13 mouse cellular contexts compared by ENCODE assay signal in genomic region chr6:100581056-100581455, GRCm38 (mm10).
DNase-seq lines count a peak whose midpoint lies in the region; ATAC-seq and TF ChIP-seq lines count a peak whose summit lies in the region.
"Had no signal": no experiment of that assay in that cellular context is flagged by ENCODE, and none has a peak within 500 bp of the region (broad histone marks: within the 10 kb centered on the region; RNA-seq: fewer than 3 reads in every experiment).

No protein-coding gene starts in this region.

- peak; percentile 75 for ATAC-seq in forebrain, embryonic 15.5 days (replicated peaks)
- no peak for ATAC-seq in neural tube, embryonic 15.5 days (ENCODE audit: low FRiP score)

- H3K9ac ChIP-seq in liver, adult 2 months (ENCODE audit: low read depth, low read length): no peak overlapping the region
- no peak overlapping the region for H3K9ac ChIP-seq in forebrain, embryonic 15.5 days (replicated peaks)
- no peak overlapping the region for H3K9ac ChIP-seq in neural tube, embryonic 15.5 days (replicated peaks)
- H3K9ac ChIP-seq: heart, embryonic 13.5 days; liver, embryonic 14.5 days; stomach, embryonic 15.5 days had no signal

- H3K27ac ChIP-seq in liver, adult 2 months (replicated peaks; ENCODE audit: insufficient read depth, low read depth, low read length): no peak overlapping the region
- peak overlapping the region; percentile 57 for H3K27ac ChIP-seq in forebrain, embryonic 15.5 days (replicated peaks)
- H3K27ac ChIP-seq in neural tube, embryonic 15.5 days (replicated peaks): 0 out of 2 replicates have a peak overlapping the region, but pooled peaks have one; percentile 4
- H3K27ac ChIP-seq: heart, embryonic 13.5 days; liver, embryonic 14.5 days; stomach, embryonic 15.5 days had no signal

- no peaks in the 10 kb centered on the region for H3K79me2 ChIP-seq in liver, adult 2 months (ENCODE audit: control insufficient read depth, insufficient read depth, low read length)

- H3K27me3 ChIP-seq in liver, adult 2 months (ENCODE audit: control insufficient read depth, insufficient read depth, low read length): no peaks in the 10 kb centered on the region
- no peaks in the 10 kb centered on the region for H3K27me3 ChIP-seq in forebrain, embryonic 15.5 days
- H3K27me3 ChIP-seq in neural tube, embryonic 15.5 days (replicated peaks): no peaks in the 10 kb centered on the region
- H3K27me3 ChIP-seq: heart, embryonic 13.5 days; stomach, embryonic 15.5 days had no signal

- no peak overlapping the region for H3K4me3 ChIP-seq in liver, adult 2 months (ENCODE audit: insufficient read depth, low read depth, low read length)
- H3K4me3 ChIP-seq in forebrain, embryonic 15.5 days: no peak overlapping the region
- no peak overlapping the region for H3K4me3 ChIP-seq in neural tube, embryonic 15.5 days (replicated peaks)
- H3K4me3 ChIP-seq: heart, embryonic 13.5 days; stomach, embryonic 15.5 days had no signal

- H3K36me3 ChIP-seq in liver, adult 2 months (ENCODE audit: control insufficient read depth, insufficient read depth, low read length): no peaks in the 10 kb centered on the region
- H3K36me3 ChIP-seq in forebrain, embryonic 15.5 days: no peaks in the 10 kb centered on the region
- H3K36me3 ChIP-seq in neural tube, embryonic 15.5 days: no peaks in the 10 kb centered on the region
- H3K36me3 ChIP-seq: heart, embryonic 13.5 days; stomach, embryonic 15.5 days had no signal

- peaks cover 5% of the 10 kb centered on the region for H3K4me1 ChIP-seq in liver, adult 2 months (ENCODE audit: control insufficient read depth, insufficient read depth, low read length)
- peaks cover 21% of the 10 kb centered on the region for H3K4me1 ChIP-seq in forebrain, embryonic 15.5 days
- peaks cover 6% of the 10 kb centered on the region for H3K4me1 ChIP-seq in neural tube, embryonic 15.5 days
- H3K4me1 ChIP-seq: stomach, embryonic 15.5 days had no signal

- no peak overlapping the region for H3K4me2 ChIP-seq in forebrain, embryonic 15.5 days (replicated peaks)
- no peak overlapping the region for H3K4me2 ChIP-seq in neural tube, embryonic 15.5 days
- H3K4me2 ChIP-seq: heart, embryonic 13.5 days; stomach, embryonic 15.5 days had no signal

- TF ChIP-seq CTCF in liver, adult 2 months (IDR thresholded peaks at IDR 0.05; ENCODE audit: low read depth, low read length): no peak

- no peaks in the 10 kb centered on the region for H3K9me3 ChIP-seq in forebrain, embryonic 15.5 days
- no peaks in the 10 kb centered on the region for H3K9me3 ChIP-seq in neural tube, embryonic 15.5 days (replicated peaks)
- H3K9me3 ChIP-seq: G1E; heart, embryonic 13.5 days; stomach, embryonic 15.5 days had no signal

- no peak for TF ChIP-seq POLR2A in liver, adult 2 months (IDR thresholded peaks at IDR 0.05; ENCODE audit: extremely low read depth, insufficient read depth, low read length)

- peak; percentile 28 for DNase-seq in liver, adult 2 months (ENCODE audit: extremely low read depth, low read depth, low spot score)
- DNase-seq in liver: no peak
- peak; percentile 36 for DNase-seq in T-cell, adult 2 months (ENCODE audit: low spot score)
- DNase-seq in cerebellum, adult 11-12 months: no peak
- DNase-seq in gastrocnemius, postnatal 10 days: no peak
- DNase-seq: gastrocnemius, postnatal 14 days; kidney, adult 11 months had no signal

Comparison
In these comparisons a context has a peak if more than half of its experiments do, and no peak if none do; other contexts are left out.
1. DNase-seq: peak in liver, adult 2 months (single experiment) and T-cell, adult 2 months (single experiment); none in liver (single experiment), cerebellum, adult 11-12 months (single experiment) and gastrocnemius, postnatal 10 days (single experiment).